Mouse (Mus musculus): ENCODE measurements around the gene Kctd6. TPM values are rescaled to one million over a fixed set of nuclear protein-coding genes. Genes with fewer than 3 reads are reported as not detected.
"Not testable (repeated sequence)": the region's sequence is repeated elsewhere in the genome, so short reads cannot be mapped to it uniquely, and the experiment has no call there.

The Kctd6 gene
- 3.8 and 4.0 TPM in 2 replicates for polyA plus RNA-seq (2016; fragmentation: Nextera tagmentation; extraction: Ambion mirVana)

GRCm38 (mm10) chr14:8213803-8214224 is at the start of gene Kctd6:
Gene Kctd6 (plus strand): TSS chr14:8214140.
- H3K36me3 ChIP-seq = no peaks in the 10 kb centered on the region
- peak within 1 kb of the TSS; percentile 94 for H3K27ac ChIP-seq
- WGBS = 1% methylated on average over 46 of the region's 49 CpGs
- peaks cover 39% of the 10 kb centered on the region for H3K27me3 ChIP-seq (ENCODE audit: insufficient read depth, poor library complexity, severe bottlenecking)
- peaks cover 29% of the 10 kb centered on the region for H3K4me1 ChIP-seq (replicated peaks)
- H3K9me3 ChIP-seq = no peaks in the 10 kb centered on the region
- peak; percentile 98 for DNase-seq (ENCODE audit: low spot score)
- H3K4me3 ChIP-seq = peak within 1 kb of the TSS; percentile 70

- Histone ChIP-seq H3K9me3 (no peaks in the 10 kb centered on the region), H3K36me3 (peaks cover 88% of the 10 kb centered on the region), H3K4me3 (no peak overlapping the region), H3K27ac (no peak overlapping the region), H3K27me3 (ENCODE audit: insufficient read depth, poor library complexity, severe bottlenecking) (no peaks in the 10 kb centered on the region), H3K4me1 (replicated peaks) (no peaks in the 10 kb centered on the region)
- DNase-seq (ENCODE audit: low spot score) = no peak
- 84% methylated on average over 7 of the region's 7 CpGs for WGBS
Measured at GRCm38 (mm10) chr14:8164463-8164862, 49.5 kb upstream of the Kctd6 start.

GRCm38 (mm10) chr14:8172507-8173410 is 41.2 kb upstream of the Kctd6 start, which contains the start of gene Pdhb:
Gene Pdhb (minus strand): TSS chr14:8173025.
- H3K27me3 ChIP-seq (ENCODE audit: insufficient read depth, poor library complexity, severe bottlenecking) = no peaks in the 10 kb centered on the region
- H3K36me3 ChIP-seq = peaks cover 34% of the 10 kb centered on the region
- H3K9me3 ChIP-seq = no peaks in the 10 kb centered on the region
- peak within 1 kb of the TSS; percentile 95 for H3K27ac ChIP-seq
- peak; percentile 99 for DNase-seq (ENCODE audit: low spot score)
- under 1% methylated on average over 64 of the region's 64 CpGs for WGBS
- H3K4me3 ChIP-seq = peak within 1 kb of the TSS; percentile 95
- H3K4me1 ChIP-seq (replicated peaks) = peaks cover 14% of the 10 kb centered on the region

- DNase-seq (ENCODE audit: low spot score); H3K27me3 ChIP-seq (ENCODE audit: insufficient read depth, poor library complexity, severe bottlenecking); H3K9me3 ChIP-seq: not testable (repeated sequence)
- 41% methylated on average over 7 of the region's 7 CpGs for WGBS
- Histone ChIP-seq H3K4me3 (peak overlapping the region; percentile 95), H3K4me1 (replicated peaks) (peaks cover 14% of the 10 kb centered on the region), H3K27ac (peak overlapping the region; percentile 95), H3K36me3 (peaks cover 25% of the 10 kb centered on the region)
Measured at GRCm38 (mm10) chr14:8173542-8174250, 40.2 kb upstream of the Kctd6 start.

- H3K36me3 ChIP-seq = peaks cover 15% of the 10 kb centered on the region
- 85% methylated on average over 5 of the region's 5 CpGs for WGBS
- no peaks in the 10 kb centered on the region for H3K27me3 ChIP-seq (ENCODE audit: insufficient read depth, poor library complexity, severe bottlenecking)
- H3K27ac ChIP-seq = no peak overlapping the region
- H3K9me3 ChIP-seq = no peaks in the 10 kb centered on the region
- no peak for DNase-seq (ENCODE audit: low spot score)
- no peak overlapping the region for H3K4me3 ChIP-seq
- peaks cover 14% of the 10 kb centered on the region for H3K4me1 ChIP-seq (replicated peaks)
Measured at GRCm38 (mm10) chr14:8174634-8175033, 39.3 kb upstream of the Kctd6 start.

GRCm38 (mm10) chr14:8176251-8176650 is 37.7 kb upstream of the Kctd6 start:
- H3K27ac ChIP-seq = no peak overlapping the region
- WGBS = 63% methylated on average over 5 of the region's 5 CpGs
- peak; percentile 34 for DNase-seq (ENCODE audit: low spot score)

GRCm38 (mm10) chr14:8180371-8181035 is 33.4 kb upstream of the Kctd6 start:
- peaks cover 4% of the 10 kb centered on the region; the same call in 1 of the 2 replicates for H3K4me1 ChIP-seq (replicated peaks)
- no peak overlapping the region for H3K4me3 ChIP-seq
- no peak for DNase-seq (ENCODE audit: low spot score)
- H3K36me3 ChIP-seq = no peaks in the 10 kb centered on the region
- H3K27me3 ChIP-seq (ENCODE audit: insufficient read depth, poor library complexity, severe bottlenecking) = no peaks in the 10 kb centered on the region
- peaks cover 3% of the 10 kb centered on the region; the same call in 1 of the 2 replicates for H3K9me3 ChIP-seq
- H3K27ac ChIP-seq = no peak overlapping the region
- 75% methylated on average over 4 of the region's 4 CpGs for WGBS

More at GRCm38 (mm10) chr14:8176251-8176650, 37.7 kb upstream of the Kctd6 start:
- H3K4me1 ChIP-seq (replicated peaks) = peaks cover 14% of the 10 kb centered on the region
- no peak overlapping the region for H3K4me3 ChIP-seq
- no peaks in the 10 kb centered on the region for H3K27me3 ChIP-seq (ENCODE audit: insufficient read depth, poor library complexity, severe bottlenecking)
- H3K36me3 ChIP-seq = no peaks in the 10 kb centered on the region
- no peaks in the 10 kb centered on the region for H3K9me3 ChIP-seq

- Histone ChIP-seq H3K9me3 (peaks cover 3% of the 10 kb centered on the region; the same call in 1 of the 2 replicates), H3K4me3 (no peak overlapping the region), H3K36me3 (no peaks in the 10 kb centered on the region), H3K27ac (no peak overlapping the region), H3K4me1 (replicated peaks) (no peaks in the 10 kb centered on the region), H3K27me3 (ENCODE audit: insufficient read depth, poor library complexity, severe bottlenecking) (no peaks in the 10 kb centered on the region)
- DNase-seq (ENCODE audit: low spot score) = no peak
- 62% methylated on average over 3 of the region's 3 CpGs for WGBS
Measured at GRCm38 (mm10) chr14:8183330-8183729, 30.6 kb upstream of the Kctd6 start.

- Histone ChIP-seq H3K36me3 (no peaks in the 10 kb centered on the region), H3K9me3 (peaks cover 3% of the 10 kb centered on the region; the same call in 1 of the 2 replicates), H3K27ac (no peak overlapping the region), H3K27me3 (ENCODE audit: insufficient read depth, poor library complexity, severe bottlenecking) (no peaks in the 10 kb centered on the region), H3K4me3 (no peak overlapping the region), H3K4me1 (replicated peaks) (no peaks in the 10 kb centered on the region)
- DNase-seq (ENCODE audit: low spot score) = no peak
- WGBS = 88% methylated on average over 6 of the region's 6 CpGs
Measured at GRCm38 (mm10) chr14:8186278-8187045, 27.5 kb upstream of the Kctd6 start.

GRCm38 (mm10) chr14:8190556-8190955 is 23.4 kb upstream of the Kctd6 start:
- Histone ChIP-seq H3K4me1 (replicated peaks) (no peaks in the 10 kb centered on the region), H3K36me3 (no peaks in the 10 kb centered on the region), H3K9me3 (no peaks in the 10 kb centered on the region), H3K27ac (no peak overlapping the region), H3K27me3 (ENCODE audit: insufficient read depth, poor library complexity, severe bottlenecking) (no peaks in the 10 kb centered on the region), H3K4me3 (no peak overlapping the region)
- DNase-seq (ENCODE audit: low spot score) = no peak
- WGBS = 90% methylated on average over 3 of the region's 3 CpGs

- no peaks in the 10 kb centered on the region for H3K27me3 ChIP-seq (ENCODE audit: insufficient read depth, poor library complexity, severe bottlenecking)
- no peak overlapping the region for H3K4me3 ChIP-seq
- no peak overlapping the region for H3K27ac ChIP-seq
- no peak for DNase-seq (ENCODE audit: low spot score)
- 75% methylated on average over 12 of the region's 12 CpGs for WGBS
- H3K4me1 ChIP-seq (replicated peaks) = no peaks in the 10 kb centered on the region
- no peaks in the 10 kb centered on the region for H3K9me3 ChIP-seq
- no peaks in the 10 kb centered on the region for H3K36me3 ChIP-seq
Measured at GRCm38 (mm10) chr14:8191331-8191965, 22.5 kb upstream of the Kctd6 start.
